Mouse (Mus musculus) liver, postnatal 0 days (tissue): ENCODE measurements at regions not wholly inside any gene's neighbourhood (a gene's known extent, or its start where the extent isn't known, plus 50 kb on each side); places are given as distances from the start of the nearest gene placed in this dataset.
"Not testable (repeated sequence)": the region's sequence is repeated elsewhere in the genome, so short reads cannot be mapped to it uniquely, and the experiment has no call there.

Source experiments
- ATAC-seq: fragments of 200-750 bp; cut with Nextera tagmentation; 2 replicates; pipeline ENCODE4 v1.8.0; 2017; ENCODE audit warnings: mild to moderate bottlenecking, moderate library complexity
- DNase-seq: peaks from one replicate; pipeline ENCODE4 v3.0.0-alpha.2; 2016
- H3K27ac ChIP-seq: fragments of 300-500 bp; sonication (generic); 2 replicates; pipeline ENCODE4 v1.5.1; 2014; ENCODE audit warnings: antibody characterized with exemption, moderate library complexity, mild to moderate bottlenecking, low read depth
- H3K27me3 ChIP-seq: fragments of 300-500 bp; sonication (generic); 2 replicates; pipeline ENCODE4 v1.6.1; 2014; ENCODE audit warnings: low read length, control low read depth, mixed read lengths; ENCODE audit not compliant: insufficient read depth
- H3K36me3 ChIP-seq: fragments of 300-500 bp; sonication (generic); replicated peaks from 2 replicates; pipeline ENCODE4 v1.6.1; 2014; ENCODE audit warnings: mild to moderate bottlenecking, control low read depth, low read length, moderate library complexity, mixed read lengths; ENCODE audit not compliant: insufficient read depth
- H3K4me1 ChIP-seq: fragments of 300-500 bp; sonication (generic); 2 replicates; pipeline ENCODE4 v1.6.1; 2014; ENCODE audit warnings: antibody characterized with exemption, mild to moderate bottlenecking, control low read depth; ENCODE audit not compliant: insufficient read depth
- H3K4me2 ChIP-seq: fragments of 300-500 bp; sonication (generic); 2 replicates; pipeline ENCODE4 v1.6.1; 2014; ENCODE audit warnings: low read depth, mild to moderate bottlenecking, low read length, moderate library complexity, mixed read lengths
- H3K4me3 ChIP-seq: fragments of 300-500 bp; sonication (generic); 2 replicates; pipeline ENCODE4 v1.5.1; 2014; ENCODE audit warnings: low read depth, low read length
- H3K9ac ChIP-seq: fragments of 300-500 bp; sonication (generic); replicated peaks from 2 replicates; pipeline ENCODE4 v1.6.1; 2014; ENCODE audit warnings: mild to moderate bottlenecking, moderate library complexity
- H3K9me3 ChIP-seq: fragments of 300-500 bp; sonication (generic); 2 replicates; pipeline ENCODE4 v1.6.1; 2016; ENCODE audit warnings: mild to moderate bottlenecking, control low read depth, low read length, mixed read lengths
- CTCF ChIP-seq: sonication (generic); IDR thresholded peaks from 2 replicates; pipeline ENCODE4 v1.5.1; 2016; ENCODE audit warnings: antibody characterized with exemption, low read depth
- EP300 ChIP-seq: IDR thresholded peaks from 2 replicates; pipeline ENCODE4 v1.6.1; 2016; ENCODE audit warnings: antibody characterized with exemption, low read depth, mild to moderate bottlenecking
- WGBS: fragments of 180-500 bp; shearing (Covaris S2); extraction: QIAGEN DNeasy Blood & Tissue Kit; methylation state at CpG from one replicate; pipeline ENCODE4 v1.1.7; 2014; ENCODE audit not compliant: insufficient replicate concordance; 5-methylcytosine and 5-hydroxymethylcytosine counted together

GRCm38 (mm10) chr6:63044984-63045383, 210.7 kb upstream of the Grid2 start:
- no peak overlapping the region for H3K4me2 ChIP-seq
- no peak for TF ChIP-seq EP300
- TF ChIP-seq CTCF: no peak
- no peaks in the 10 kb centered on the region for H3K36me3 ChIP-seq
- 60% methylated on average over 2 of the region's 2 CpGs for WGBS
- H3K4me1 ChIP-seq: no peaks in the 10 kb centered on the region
- H3K27ac ChIP-seq: no peak overlapping the region
- H3K27me3 ChIP-seq: no peaks in the 10 kb centered on the region
- ATAC-seq (no peak), DNase-seq (no peak)
- no peak overlapping the region for H3K4me3 ChIP-seq
- no peaks in the 10 kb centered on the region for H3K9me3 ChIP-seq
- no peak overlapping the region for H3K9ac ChIP-seq

GRCm38 (mm10) chr6:63064576-63064975, 191.1 kb upstream of the Grid2 start:
- H3K36me3 ChIP-seq, H3K4me2 ChIP-seq, ATAC-seq, H3K9ac ChIP-seq, H3K4me3 ChIP-seq, H3K27me3 ChIP-seq, H3K27ac ChIP-seq, H3K9me3 ChIP-seq, DNase-seq, H3K4me1 ChIP-seq: not testable (repeated sequence)
- whole genome bisulfite sequencing: 74% methylated on average over 5 of the region's 5 CpGs

- Histone ChIP-seq H3K27ac (no peak overlapping the region), H3K27me3 (no peaks in the 10 kb centered on the region), H3K36me3 (no peaks in the 10 kb centered on the region), H3K9me3 (no peaks in the 10 kb centered on the region), H3K9ac (no peak overlapping the region), H3K4me2 (no peak overlapping the region), H3K4me3 (no peak overlapping the region), H3K4me1 (no peaks in the 10 kb centered on the region)
- no peak for DNase-seq
- ATAC-seq: peak; percentile 49; the same call in 1 of the 2 replicates
- TF ChIP-seq CTCF: no peak
- TF ChIP-seq EP300: no peak
Observed at GRCm38 (mm10) chr6:63088225-63088624, 167.5 kb upstream of the Grid2 start.

DNA sequence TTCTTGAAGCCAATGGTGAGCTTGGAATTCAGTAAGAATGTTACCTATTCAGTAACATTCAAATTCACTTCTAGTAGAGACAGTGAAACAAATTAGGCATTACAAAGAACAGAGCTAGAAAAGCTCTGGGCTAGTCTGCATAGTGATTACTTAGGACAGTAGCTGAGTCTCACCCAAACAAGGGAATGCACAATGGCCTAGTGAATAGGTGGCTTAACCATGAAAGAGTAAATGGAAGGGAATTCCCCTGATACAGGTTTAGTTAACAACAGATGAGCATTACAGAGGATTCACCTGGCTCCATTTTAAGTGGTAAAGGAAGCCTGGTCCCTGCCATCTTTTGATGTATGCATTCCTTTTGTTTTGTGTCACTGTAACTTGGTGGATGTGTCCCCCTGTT, 126.8 kb upstream of the Grid2 start:
- not testable (repeated sequence) for ATAC-seq, H3K27me3 ChIP-seq, DNase-seq, H3K27ac ChIP-seq, H3K9me3 ChIP-seq, H3K36me3 ChIP-seq, H3K4me2 ChIP-seq, H3K4me3 ChIP-seq, H3K9ac ChIP-seq, H3K4me1 ChIP-seq

DNA sequence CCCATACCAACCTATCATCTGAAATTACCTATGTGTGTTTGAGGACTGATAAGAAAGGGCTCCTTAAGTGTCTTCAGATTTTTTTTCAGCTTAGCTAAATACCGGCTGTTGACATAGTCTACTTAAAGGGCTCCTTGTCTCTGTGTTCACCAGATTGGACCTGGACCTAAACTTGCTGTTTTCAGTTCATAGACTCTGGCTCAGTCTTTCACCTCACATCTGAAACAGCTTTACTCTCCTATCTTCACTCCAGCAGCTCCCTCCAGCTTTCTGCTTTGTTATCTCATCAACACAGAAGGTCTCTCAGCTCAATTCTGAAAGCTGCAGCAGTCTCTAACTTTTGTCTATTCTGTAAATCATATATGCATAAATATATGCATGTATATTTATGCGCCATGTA, 106.4 kb upstream of the Grid2 start:
- Histone ChIP-seq H3K9me3 (no peaks in the 10 kb centered on the region), H3K27me3 (no peaks in the 10 kb centered on the region), H3K4me3 (no peak overlapping the region), H3K9ac (no peak overlapping the region), H3K4me1 (no peaks in the 10 kb centered on the region), H3K27ac (no peak overlapping the region), H3K36me3 (no peaks in the 10 kb centered on the region), H3K4me2 (no peak overlapping the region)
- TF ChIP-seq CTCF (no peak), EP300 (no peak)
- ATAC-seq (no peak), DNase-seq (no peak)
- 79% methylated on average over 2 of the region's 2 CpGs for WGBS

- no peak overlapping the region for H3K9ac ChIP-seq
- ATAC-seq (no peak), DNase-seq (no peak)
- no peak for TF ChIP-seq EP300
- TF ChIP-seq CTCF: no peak
- H3K4me2 ChIP-seq: no peak overlapping the region
- no peak overlapping the region for H3K4me3 ChIP-seq
- no peaks in the 10 kb centered on the region for H3K27me3 ChIP-seq
- WGBS: 69% methylated on average over 2 of the region's 2 CpGs
- no peaks in the 10 kb centered on the region for H3K36me3 ChIP-seq
- no peak overlapping the region for H3K27ac ChIP-seq
- no peaks in the 10 kb centered on the region for H3K4me1 ChIP-seq
- H3K9me3 ChIP-seq: no peaks in the 10 kb centered on the region
Observed at GRCm38 (mm10) chr6:63180210-63180609, 75.5 kb upstream of the Grid2 start.
